Mouse (Mus musculus) midbrain, embryonic 13.5 days (tissue): ENCODE measurements around the gene Gm49318. TPM values are rescaled to one million over a fixed set of nuclear protein-coding genes. Genes with fewer than 3 reads are reported as not detected.

Experiments used
- ATAC-seq: fragments of 200-750 bp; cut with Nextera tagmentation; 2 replicates; pipeline ENCODE4 v1.8.0; 2017; ENCODE audit warnings: mild to moderate bottlenecking, moderate TSS enrichment, moderate library complexity
- H3K27ac ChIP-seq: fragments of 300-500 bp; sonication (generic); 2 replicates; pipeline ENCODE4 v1.5.1; 2015; ENCODE audit warnings: inconsistent platforms, mild to moderate bottlenecking, moderate library complexity
- H3K27me3 ChIP-seq: fragments of 300-500 bp; sonication (generic); 2 replicates; pipeline ENCODE4 v1.6.1; 2015; ENCODE audit warnings: mild to moderate bottlenecking, inconsistent platforms
- H3K36me3 ChIP-seq: fragments of 300-500 bp; sonication (generic); 2 replicates; pipeline ENCODE4 v1.6.1; 2015; ENCODE audit warnings: mild to moderate bottlenecking, inconsistent platforms
- H3K4me1 ChIP-seq: fragments of 300-500 bp; sonication (generic); replicated peaks from 2 replicates; pipeline ENCODE4 v1.6.1; 2015; ENCODE audit warnings: inconsistent platforms
- H3K4me2 ChIP-seq: fragments of 300-500 bp; sonication (generic); replicated peaks from 2 replicates; pipeline ENCODE4 v1.6.1; 2015; ENCODE audit warnings: moderate library complexity, mild to moderate bottlenecking, inconsistent platforms
- H3K4me3 ChIP-seq: fragments of 300-500 bp; sonication (generic); replicated peaks from 2 replicates; pipeline ENCODE4 v1.5.1; 2015; ENCODE audit warnings: mild to moderate bottlenecking, inconsistent platforms
- H3K9ac ChIP-seq: fragments of 300-500 bp; sonication (generic); replicated peaks from 2 replicates; pipeline ENCODE4 v1.6.1; 2015; ENCODE audit warnings: mild to moderate bottlenecking, inconsistent platforms
- H3K9me3 ChIP-seq: fragments of 300-500 bp; sonication (generic); 2 replicates; pipeline ENCODE4 v1.6.1; 2016; ENCODE audit warnings: mild to moderate bottlenecking, inconsistent platforms
- WGBS: fragments of 180-500 bp; shearing (Covaris S2); methylation state at CpG from one replicate; pipeline ENCODE4 v1.1.7; 2015; 5-methylcytosine and 5-hydroxymethylcytosine counted together
- polyA plus RNA-seq: library from polyadenylated mRNA; unstranded; fragments of >200 nt; fragmentation: Nextera tagmentation; extraction: Ambion mirVana; gene quantifications from 2 replicates; pipeline ENCODE4 v1.2.1, GENCODE M21; 2015

Gm49318 gene
- polyA plus RNA-seq, 1 experiment from 2014 or later: not detected

DNA sequence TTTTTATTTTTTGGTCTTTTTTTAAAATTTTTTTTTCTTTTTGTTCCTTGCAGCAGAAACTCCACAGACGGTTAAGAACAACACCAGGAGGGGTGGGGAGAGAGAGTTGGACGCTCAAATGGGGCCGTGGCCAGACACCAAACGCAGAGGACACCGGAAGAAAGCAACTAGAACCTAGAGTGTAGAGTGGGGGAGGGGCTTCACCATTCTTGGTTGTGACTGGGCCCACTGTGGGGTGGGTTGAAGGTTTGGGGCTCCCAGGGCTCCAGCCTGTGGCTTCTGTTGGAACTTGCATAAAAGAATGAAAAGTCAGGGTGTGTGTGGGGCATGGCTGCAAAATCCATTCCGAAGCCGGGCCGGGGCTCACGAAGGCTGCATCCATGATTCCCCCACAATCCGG is 54.8 kb downstream of the Gm49318 start:
- peaks cover 85% of the 10 kb centered on the region for H3K36me3 ChIP-seq
- no peak for ATAC-seq
- peak overlapping the region; percentile 39; the same call in 1 of the 2 replicates for H3K27ac ChIP-seq
- no peak overlapping the region for H3K4me2 ChIP-seq
- no peaks in the 10 kb centered on the region for H3K9me3 ChIP-seq
- H3K4me1 ChIP-seq: 0 out of 2 replicates have a peak, but pooled peaks cover 2% of the 10 kb centered on the region
- H3K27me3 ChIP-seq: no peaks in the 10 kb centered on the region
- no peak overlapping the region for H3K4me3 ChIP-seq
- H3K9ac ChIP-seq: no peak overlapping the region
- WGBS: 69% methylated on average over 10 of the region's 10 CpGs

GRCm38 (mm10) chr9:22012731-22013130 is 58.3 kb downstream of the Gm49318 start:
- H3K27me3 ChIP-seq: no peaks in the 10 kb centered on the region
- peak; percentile 18 for ATAC-seq
- no peak overlapping the region for H3K4me3 ChIP-seq
- no peak overlapping the region for H3K4me2 ChIP-seq
- 92% methylated on average over 13 of the region's 13 CpGs for WGBS
- peaks cover 93% of the 10 kb centered on the region for H3K36me3 ChIP-seq
- 0 out of 2 replicates have a peak, but pooled peaks cover 6% of the 10 kb centered on the region for H3K4me1 ChIP-seq
- no peaks in the 10 kb centered on the region for H3K9me3 ChIP-seq
- H3K9ac ChIP-seq: no peak overlapping the region
- no peak overlapping the region for H3K27ac ChIP-seq

GRCm38 (mm10) chr9:22011055-22011454 is 60.0 kb downstream of the Gm49318 start:
- Histone ChIP-seq H3K27me3 (no peaks in the 10 kb centered on the region), H3K27ac (0 out of 2 replicates have a peak overlapping the region, but pooled peaks have one; percentile 2), H3K9me3 (no peaks in the 10 kb centered on the region), H3K4me2 (no peak overlapping the region), H3K9ac (no peak overlapping the region), H3K36me3 (peaks cover 96% of the 10 kb centered on the region), H3K4me1 (peaks cover 9% of the 10 kb centered on the region; the same call in 1 of the 2 replicates), H3K4me3 (no peak overlapping the region)
- ATAC-seq: peak; percentile 31; the same call in 1 of the 2 replicates
- 92% methylated on average over 5 of the region's 5 CpGs for WGBS

- Histone ChIP-seq H3K4me3 (no peak overlapping the region; the same call in 1 of the 2 replicates), H3K4me2 (peak overlapping the region; percentile 94), H3K27me3 (no peaks in the 10 kb centered on the region), H3K27ac (no peak overlapping the region), H3K9me3 (no peaks in the 10 kb centered on the region), H3K36me3 (peaks cover 56% of the 10 kb centered on the region), H3K9ac (0 out of 2 replicates have a peak overlapping the region, but pooled peaks have one; percentile 1), H3K4me1 (peaks cover 43% of the 10 kb centered on the region)
- no peak for ATAC-seq
- 94% methylated on average over 12 of the region's 12 CpGs for WGBS
Measured at GRCm38 (mm10) chr9:22004546-22004945, 66.5 kb downstream of the Gm49318 start.

DNA sequence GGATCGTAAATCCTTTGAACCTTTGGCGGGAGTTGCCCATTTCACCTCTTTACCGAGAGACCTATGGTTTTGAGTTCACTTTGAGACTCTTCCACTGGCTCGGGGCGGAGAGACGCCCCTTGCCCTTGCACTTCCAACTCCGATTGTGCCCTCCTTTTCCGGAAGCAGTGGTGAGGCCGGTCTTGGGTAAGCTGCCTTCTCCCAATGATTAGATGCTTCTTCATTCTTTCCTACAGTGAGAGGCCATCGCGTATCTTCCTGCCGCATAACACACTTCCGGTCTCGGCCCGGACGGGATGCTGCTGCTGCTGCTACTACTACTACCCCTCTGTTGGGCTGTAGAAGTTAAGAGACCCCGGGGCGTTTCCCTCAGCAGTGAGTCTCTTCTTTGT is 67.9 kb downstream of the Gm49318 start:
- H3K27ac ChIP-seq: peak overlapping the region; percentile 84
- H3K4me1 ChIP-seq: peaks cover 43% of the 10 kb centered on the region
- peaks cover 43% of the 10 kb centered on the region for H3K36me3 ChIP-seq
- under 1% methylated on average over 18 of the region's 18 CpGs for whole genome bisulfite sequencing
- peak overlapping the region; percentile 85 for H3K4me3 ChIP-seq
- H3K27me3 ChIP-seq: no peaks in the 10 kb centered on the region
- peak; percentile 19 for ATAC-seq
- H3K9ac ChIP-seq: peak overlapping the region; percentile 83
- H3K4me2 ChIP-seq: peak overlapping the region; percentile 94
- no peaks in the 10 kb centered on the region for H3K9me3 ChIP-seq

DNA sequence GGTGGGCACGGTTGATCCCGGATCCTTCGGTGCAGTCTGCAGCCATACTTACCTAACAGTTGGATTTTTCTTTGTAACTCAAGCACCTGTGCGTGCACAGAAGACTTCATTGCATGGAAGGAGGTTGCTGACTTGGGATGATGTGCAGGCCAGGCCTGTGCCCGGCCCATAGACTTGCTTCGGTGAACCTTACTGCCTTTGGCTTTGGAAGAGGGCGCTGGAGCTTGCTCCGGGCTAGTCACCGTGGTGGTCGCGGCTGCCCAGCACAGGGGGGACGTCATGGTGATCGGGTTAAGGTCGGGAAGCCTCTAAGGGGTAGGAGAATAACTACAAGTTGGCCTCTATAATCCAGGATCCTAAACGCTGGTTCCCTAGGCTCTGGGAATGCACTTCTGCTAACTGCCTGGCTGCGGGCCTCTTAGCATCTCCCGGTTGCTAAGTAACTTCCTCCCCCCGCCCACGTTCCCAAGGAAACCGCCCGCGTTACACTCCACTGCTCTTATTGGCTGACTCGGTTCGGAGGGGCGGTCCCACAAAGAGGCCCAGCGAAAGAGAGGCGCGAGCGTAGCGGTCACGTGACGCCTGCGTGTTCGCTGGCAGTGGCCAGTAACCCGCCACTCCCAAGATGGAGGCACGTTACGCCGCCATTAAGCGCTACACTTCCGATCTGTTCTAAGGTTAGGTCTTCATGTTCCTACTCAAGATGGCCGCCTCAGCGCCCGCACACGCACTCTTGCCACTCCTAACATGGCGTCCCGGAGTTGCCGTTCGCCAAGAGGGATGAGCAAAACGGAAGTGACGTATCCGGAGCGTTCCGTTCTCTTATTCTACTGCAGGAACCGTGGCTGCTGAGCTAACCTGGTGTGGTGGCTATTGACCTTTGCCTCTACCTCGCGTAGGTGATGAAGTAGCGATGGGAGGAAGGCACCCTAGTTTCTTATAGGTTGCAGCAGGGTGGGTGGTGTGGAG is 68.6 kb downstream of the Gm49318 start, which contains the start of the genes Ccdc151 and Prkcsh:
Ccdc151 (minus strand) TSS at position 441 of the 969 bp plus-strand sequence.
Prkcsh (plus strand) TSS at position 613 of the 969 bp plus-strand sequence.
- Histone ChIP-seq H3K36me3 (peaks cover 36% of the 10 kb centered on the region), H3K27ac (peak within 1 kb of the TSS; percentile 84), H3K4me3 (peak within 1 kb of the TSS; percentile 85), H3K4me1 (peaks cover 43% of the 10 kb centered on the region), H3K9me3 (no peaks in the 10 kb centered on the region), H3K9ac (peak within 1 kb of the TSS; percentile 83), H3K27me3 (no peaks in the 10 kb centered on the region), H3K4me2 (peak within 1 kb of the TSS; percentile 94)
- WGBS: 5% methylated on average over 57 of the region's 57 CpGs
- ATAC-seq: peak; percentile 99

DNA sequence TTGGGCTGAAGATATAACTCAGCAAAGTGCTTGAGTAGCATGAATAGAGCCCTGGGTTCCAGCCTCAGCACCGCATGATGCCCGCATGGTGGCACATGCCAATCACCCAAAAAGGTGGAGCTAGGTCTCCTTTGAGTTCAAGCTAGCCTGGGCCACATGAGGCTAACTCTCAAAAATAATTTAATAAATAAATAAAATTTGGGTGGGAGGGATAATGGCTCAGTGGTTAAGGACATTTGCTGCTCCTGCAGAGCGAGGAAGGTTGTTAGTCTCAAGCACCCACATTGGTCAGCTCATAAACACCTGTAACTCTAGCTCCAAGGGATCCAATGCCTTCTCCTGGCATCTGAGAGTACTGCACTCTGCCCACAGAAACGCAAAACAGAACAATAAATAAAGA is 69.4 kb downstream of the Gm49318 start:
- Histone ChIP-seq H3K27me3 (no peaks in the 10 kb centered on the region), H3K27ac (peak overlapping the region; percentile 80; the same call in 1 of the 2 replicates), H3K4me2 (peak overlapping the region; percentile 63), H3K9ac (no peak overlapping the region), H3K4me1 (peaks cover 43% of the 10 kb centered on the region), H3K4me3 (peak overlapping the region; percentile 35; the same call in 1 of the 2 replicates), H3K36me3 (peaks cover 27% of the 10 kb centered on the region), H3K9me3 (no peaks in the 10 kb centered on the region)
- ATAC-seq: no peak
- 82% methylated on average over 4 of the region's 4 CpGs for WGBS

DNA sequence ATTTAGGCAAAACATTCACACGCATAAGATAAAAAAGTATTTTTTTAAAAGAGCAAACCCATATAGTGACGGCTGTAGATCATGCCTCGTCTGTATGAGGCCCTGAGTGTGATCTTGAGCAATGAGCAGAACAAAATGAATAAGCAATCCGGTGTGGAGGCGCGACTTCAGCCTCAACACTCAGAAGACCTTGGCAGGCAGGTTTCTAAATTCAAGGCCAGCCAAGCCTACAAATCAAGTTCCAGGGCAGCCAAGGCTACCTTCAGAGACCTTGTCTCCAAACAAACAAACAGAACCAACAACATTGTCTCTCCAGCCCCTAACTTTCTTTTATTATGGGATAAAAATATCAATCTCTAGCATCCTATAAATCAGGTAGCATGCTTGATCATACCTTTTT is 70.8 kb downstream of the Gm49318 start:
- Histone ChIP-seq H3K4me3 (no peak overlapping the region), H3K27ac (no peak overlapping the region), H3K36me3 (peaks cover 14% of the 10 kb centered on the region), H3K9ac (no peak overlapping the region), H3K9me3 (no peaks in the 10 kb centered on the region), H3K4me1 (peaks cover 30% of the 10 kb centered on the region), H3K4me2 (no peak overlapping the region), H3K27me3 (no peaks in the 10 kb centered on the region)
- WGBS: 89% methylated on average over 6 of the region's 6 CpGs
- ATAC-seq: no peak

DNA sequence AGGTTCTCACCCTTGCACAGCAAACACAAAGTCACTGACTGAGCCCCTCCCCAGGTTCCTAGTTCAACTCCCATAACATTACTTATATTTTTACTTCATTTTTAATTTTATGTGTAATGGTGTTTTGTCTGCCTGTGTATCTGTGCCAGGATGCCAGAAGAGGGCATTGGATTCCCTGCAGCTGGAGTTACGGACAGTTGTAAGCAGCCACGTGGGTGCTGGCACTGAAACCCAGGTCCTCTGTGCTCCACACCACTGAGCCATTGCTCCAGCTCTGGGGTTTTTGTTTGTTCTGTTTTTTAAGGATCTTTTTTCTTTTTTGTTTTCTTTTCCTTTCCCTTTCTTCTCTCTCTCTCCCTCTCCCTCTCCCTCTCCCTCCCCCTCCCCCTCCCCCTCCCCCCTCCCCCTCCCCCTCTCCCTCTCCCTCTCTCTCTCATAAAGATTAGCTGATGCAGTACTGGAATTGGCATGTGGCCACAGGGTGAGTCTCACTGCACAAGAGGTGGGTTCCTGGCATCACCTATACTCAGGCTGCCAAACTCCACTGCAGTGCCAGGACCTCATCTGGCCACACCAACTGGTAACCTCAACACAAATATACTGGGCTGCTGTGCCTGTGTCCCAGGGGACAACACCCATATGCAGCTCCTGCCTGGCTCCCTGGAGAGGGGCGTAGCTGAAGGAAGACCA is 74.7 kb downstream of the Gm49318 start:
- peaks cover 18% of the 10 kb centered on the region for H3K27me3 ChIP-seq
- H3K4me2 ChIP-seq: no peak overlapping the region
- H3K4me3 ChIP-seq: no peak overlapping the region
- no peaks in the 10 kb centered on the region for H3K9me3 ChIP-seq
- no peaks in the 10 kb centered on the region; the same call in 1 of the 2 replicates for H3K36me3 ChIP-seq
- no peak overlapping the region for H3K9ac ChIP-seq
- no peak for ATAC-seq
- 94% methylated on average over 3 of the region's 3 CpGs for WGBS
- peaks cover 1% of the 10 kb centered on the region; the same call in 1 of the 2 replicates for H3K4me1 ChIP-seq
- no peak overlapping the region for H3K27ac ChIP-seq

GRCm38 (mm10) chr9:21992227-21992626 is 78.8 kb downstream of the Gm49318 start:
- WGBS: 83% methylated on average over 4 of the region's 4 CpGs
- Histone ChIP-seq H3K9me3 (no peaks in the 10 kb centered on the region), H3K36me3 (no peaks in the 10 kb centered on the region; the same call in 1 of the 2 replicates), H3K4me3 (no peak overlapping the region), H3K27ac (no peak overlapping the region), H3K9ac (no peak overlapping the region), H3K27me3 (peaks cover 59% of the 10 kb centered on the region), H3K4me2 (no peak overlapping the region), H3K4me1 (peaks cover 28% of the 10 kb centered on the region)
- ATAC-seq: no peak

DNA sequence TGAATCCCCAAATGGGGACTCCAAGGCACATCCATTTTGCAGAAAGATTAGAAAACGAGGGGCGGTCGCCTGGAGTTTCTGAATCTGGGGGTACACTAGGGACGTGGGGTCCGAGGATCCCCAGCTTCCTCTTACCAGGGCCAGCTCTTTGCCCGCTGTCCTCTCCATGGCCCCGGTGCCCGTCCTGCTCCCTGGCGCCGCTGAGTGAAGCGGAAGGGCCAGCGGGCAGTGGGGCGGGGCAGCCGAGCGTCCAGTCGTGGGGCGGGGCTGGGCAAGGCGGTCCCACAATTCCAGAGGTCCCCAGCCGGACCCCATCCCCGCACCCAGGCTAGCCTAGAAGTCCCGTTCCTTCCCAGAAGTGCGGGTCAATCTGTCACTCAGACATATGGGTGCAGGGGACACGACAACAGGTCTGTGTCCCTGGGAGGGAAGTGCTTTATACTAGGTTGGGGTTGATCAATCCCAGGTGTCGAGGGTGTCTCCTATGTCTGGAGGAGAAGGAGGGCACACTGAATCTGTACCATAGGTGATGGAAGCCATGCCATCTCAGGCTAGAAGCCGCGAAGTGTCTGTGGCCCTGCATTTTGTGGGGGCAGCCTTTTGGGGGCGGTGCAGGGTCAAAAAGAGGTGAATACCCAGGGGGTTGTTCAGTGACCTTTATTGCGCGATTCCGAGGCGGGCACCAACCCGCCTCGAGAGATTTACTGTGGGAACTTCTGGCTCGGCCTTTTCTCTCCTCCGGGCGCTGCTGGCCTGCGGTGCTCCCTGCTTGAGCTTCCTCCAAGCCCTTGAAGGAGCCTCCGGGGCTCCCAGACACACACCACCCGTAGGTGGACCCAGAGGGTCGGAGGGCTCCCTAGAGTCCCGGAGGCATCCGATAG is 81.6 kb downstream of the Gm49318 start, which contains the start of gene Rgl3:
Rgl3 (minus strand) TSS at position 217 of the 881 bp plus-strand sequence.
- under 1% methylated on average over 42 of the region's 42 CpGs for WGBS
- no peaks in the 10 kb centered on the region for H3K9me3 ChIP-seq
- no peak for ATAC-seq

More for the DNA sequence above, 81.6 kb downstream of the Gm49318 start, which contains the start of gene Rgl3:
- H3K27ac ChIP-seq: no peak within 1 kb of the TSS
- peaks cover 28% of the 10 kb centered on the region for H3K4me1 ChIP-seq
- H3K4me2 ChIP-seq: peak within 1 kb of the TSS; percentile 60
- peak within 1 kb of the TSS; percentile 54 for H3K9ac ChIP-seq
- H3K27me3 ChIP-seq: peaks cover 79% of the 10 kb centered on the region
- H3K36me3 ChIP-seq: no peaks in the 10 kb centered on the region; the same call in 1 of the 2 replicates
- H3K4me3 ChIP-seq: peak within 1 kb of the TSS; percentile 36
